Mouse (Mus musculus) lung, embryonic 16.5 days (tissue): ENCODE data around the gene Fasn. TPM values are rescaled to one million over a fixed set of nuclear protein-coding genes. Genes with fewer than 3 reads are reported as not detected.

Source experiments
- ATAC-seq: fragments of 200-750 bp; cut with Nextera tagmentation; 2 replicates; pipeline ENCODE4 v1.8.0; 2017; ENCODE audit warnings: low read depth, mild to moderate bottlenecking, moderate library complexity
- H3K27ac ChIP-seq: fragments of 300-500 bp; sonication (generic); 2 replicates; pipeline ENCODE4 v1.5.1; 2014; ENCODE audit warnings: mild to moderate bottlenecking, control low read depth, low read length
- H3K27me3 ChIP-seq: fragments of 300-500 bp; sonication (generic); 2 replicates; pipeline ENCODE4 v1.6.1; 2014; ENCODE audit warnings: low read depth, low read length, mixed read lengths; ENCODE audit not compliant: control insufficient read depth, insufficient read depth
- H3K36me3 ChIP-seq: fragments of 300-500 bp; sonication (generic); 2 replicates; pipeline ENCODE4 v1.6.1; 2014; ENCODE audit warnings: low read length; ENCODE audit not compliant: control insufficient read depth, insufficient read depth
- H3K4me1 ChIP-seq: fragments of 300-500 bp; sonication (generic); replicated peaks from 2 replicates; pipeline ENCODE4 v1.6.1; 2014; ENCODE audit warnings: low read length, mixed read lengths; ENCODE audit not compliant: control insufficient read depth, insufficient read depth
- H3K4me2 ChIP-seq: fragments of 300-500 bp; sonication (generic); 2 replicates; pipeline ENCODE4 v1.6.1; 2014; ENCODE audit warnings: low read depth, low read length, control low read depth
- H3K4me3 ChIP-seq: fragments of 300-500 bp; sonication (generic); 2 replicates; pipeline ENCODE4 v1.5.1; 2014; ENCODE audit warnings: mild to moderate bottlenecking, low read length, control low read depth
- H3K9ac ChIP-seq: fragments of 300-500 bp; sonication (generic); 2 replicates; pipeline ENCODE4 v1.6.1; 2014; ENCODE audit warnings: low read length, control low read depth
- H3K9me3 ChIP-seq: fragments of 300-500 bp; sonication (generic); 2 replicates; pipeline ENCODE4 v1.6.1; 2016; ENCODE audit warnings: low read length; ENCODE audit not compliant: control insufficient read depth
- WGBS: fragments of 180-500 bp; shearing (Covaris S2); extraction: QIAGEN DNeasy Blood & Tissue Kit; methylation state at CpG from one replicate; pipeline ENCODE4 v1.1.7; 2014; 5-methylcytosine and 5-hydroxymethylcytosine counted together
- polyA plus RNA-seq: library from polyadenylated mRNA; unstranded; fragments of >200 nt; fragmentation: Nextera tagmentation; extraction: Ambion mirVana; gene quantifications from 2 replicates; pipeline ENCODE4 v1.2.1, GENCODE M21; 2015

The Fasn gene
- polyA plus RNA-seq, 1 experiment from 2014 or later = 50.6 TPM

DNA sequence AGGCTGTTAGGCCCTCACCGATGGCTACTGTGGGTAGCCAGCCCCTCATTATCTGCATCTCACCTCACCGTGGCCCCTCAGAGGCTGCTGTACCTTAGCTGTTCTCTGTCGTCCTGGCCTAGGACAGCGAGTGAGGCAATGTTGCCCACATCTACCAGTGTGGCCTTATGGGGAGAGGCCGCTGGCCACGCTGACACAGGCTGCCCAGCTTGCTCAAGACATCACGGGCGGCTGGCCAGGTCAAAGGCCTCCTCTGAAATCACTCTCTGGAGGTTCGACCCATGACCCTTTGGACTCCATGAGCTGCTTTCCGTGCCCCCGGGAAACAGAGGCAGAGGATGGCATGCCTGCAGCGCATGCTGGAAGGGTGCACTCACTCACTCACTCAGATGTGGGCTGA is 6.3 kb upstream of the Fasn start:
- Histone ChIP-seq H3K27me3 (no peaks in the 10 kb centered on the region), H3K9ac (no peak overlapping the region), H3K27ac (no peak overlapping the region), H3K4me3 (no peak overlapping the region), H3K4me2 (no peak overlapping the region), H3K36me3 (no peaks in the 10 kb centered on the region), H3K9me3 (no peaks in the 10 kb centered on the region), H3K4me1 (peaks cover 4% of the 10 kb centered on the region; the same call in 1 of the 2 replicates)
- ATAC-seq = no peak
- WGBS = 81% methylated on average over 12 of the region's 12 CpGs

DNA sequence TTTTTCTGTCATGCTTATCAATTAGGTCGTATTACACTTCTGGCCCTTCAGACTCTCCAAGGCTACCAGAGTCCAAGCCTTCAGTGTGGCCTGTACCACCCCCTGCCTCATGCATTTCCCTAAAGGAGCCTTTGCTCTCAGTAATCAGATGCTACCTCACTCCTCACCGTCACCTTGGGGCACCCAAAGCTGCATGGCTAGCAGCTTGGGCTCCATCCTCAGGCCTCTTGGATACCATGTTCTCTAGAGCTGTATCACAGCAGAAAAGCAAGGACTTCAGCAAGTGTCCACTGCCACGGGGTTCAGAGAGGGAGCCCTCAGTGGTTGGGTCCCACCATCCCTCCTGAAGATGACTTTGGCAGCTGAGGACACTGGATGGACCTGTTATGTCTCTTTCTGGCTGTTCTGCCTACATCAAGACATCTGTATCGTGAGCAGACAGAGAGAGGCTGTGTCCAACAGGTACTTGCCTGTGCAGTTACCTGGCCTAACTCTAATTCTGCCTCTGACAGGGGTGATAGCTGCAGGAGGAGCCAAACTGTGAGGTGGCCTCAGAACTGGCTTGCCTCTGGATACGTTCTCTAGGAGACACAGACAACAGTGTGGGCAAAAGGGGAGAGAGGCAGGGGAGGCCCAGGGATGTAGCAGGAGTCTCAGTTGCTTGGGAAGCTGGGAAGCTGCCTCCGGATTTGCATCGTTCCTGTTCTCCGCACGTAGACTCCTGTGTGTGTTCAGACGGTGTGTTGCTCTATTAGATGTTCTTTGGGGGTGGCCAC is 5.6 kb upstream of the Fasn start:
- no peak overlapping the region for H3K4me2 ChIP-seq
- H3K9me3 ChIP-seq = no peaks in the 10 kb centered on the region
- peaks cover 10% of the 10 kb centered on the region for H3K4me1 ChIP-seq
- no peak overlapping the region for H3K27ac ChIP-seq
- H3K36me3 ChIP-seq = no peaks in the 10 kb centered on the region
- no peak overlapping the region for H3K9ac ChIP-seq
- no peak for ATAC-seq
- H3K27me3 ChIP-seq = no peaks in the 10 kb centered on the region
- H3K4me3 ChIP-seq = no peak overlapping the region
- WGBS = 83% methylated on average over 10 of the region's 10 CpGs

DNA sequence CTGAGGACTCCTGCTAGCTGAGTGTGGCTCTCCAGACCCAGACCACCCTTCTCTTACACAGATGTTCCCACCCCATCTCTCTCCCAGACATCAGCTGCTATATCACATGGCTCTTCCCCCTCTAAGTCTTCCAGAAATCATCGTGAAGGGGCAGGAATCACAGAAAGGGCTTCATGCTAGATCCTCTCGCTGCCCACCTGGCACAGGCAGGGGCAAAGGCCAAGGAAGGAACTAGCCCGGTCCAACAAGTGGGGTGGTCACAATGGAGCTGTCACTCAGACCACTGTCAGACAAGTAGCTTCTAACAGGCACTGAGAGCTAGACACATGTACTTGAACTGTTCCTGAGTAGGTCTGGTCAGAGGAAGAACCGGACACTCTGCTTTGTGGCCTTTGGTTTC is 4.1 kb upstream of the Fasn start:
- Histone ChIP-seq H3K9ac (no peak overlapping the region), H3K36me3 (no peaks in the 10 kb centered on the region), H3K4me3 (no peak overlapping the region), H3K27ac (no peak overlapping the region), H3K9me3 (no peaks in the 10 kb centered on the region), H3K4me1 (peaks cover 7% of the 10 kb centered on the region), H3K27me3 (no peaks in the 10 kb centered on the region), H3K4me2 (no peak overlapping the region)
- 81% methylated on average over 4 of the region's 4 CpGs for WGBS
- no peak for ATAC-seq

DNA sequence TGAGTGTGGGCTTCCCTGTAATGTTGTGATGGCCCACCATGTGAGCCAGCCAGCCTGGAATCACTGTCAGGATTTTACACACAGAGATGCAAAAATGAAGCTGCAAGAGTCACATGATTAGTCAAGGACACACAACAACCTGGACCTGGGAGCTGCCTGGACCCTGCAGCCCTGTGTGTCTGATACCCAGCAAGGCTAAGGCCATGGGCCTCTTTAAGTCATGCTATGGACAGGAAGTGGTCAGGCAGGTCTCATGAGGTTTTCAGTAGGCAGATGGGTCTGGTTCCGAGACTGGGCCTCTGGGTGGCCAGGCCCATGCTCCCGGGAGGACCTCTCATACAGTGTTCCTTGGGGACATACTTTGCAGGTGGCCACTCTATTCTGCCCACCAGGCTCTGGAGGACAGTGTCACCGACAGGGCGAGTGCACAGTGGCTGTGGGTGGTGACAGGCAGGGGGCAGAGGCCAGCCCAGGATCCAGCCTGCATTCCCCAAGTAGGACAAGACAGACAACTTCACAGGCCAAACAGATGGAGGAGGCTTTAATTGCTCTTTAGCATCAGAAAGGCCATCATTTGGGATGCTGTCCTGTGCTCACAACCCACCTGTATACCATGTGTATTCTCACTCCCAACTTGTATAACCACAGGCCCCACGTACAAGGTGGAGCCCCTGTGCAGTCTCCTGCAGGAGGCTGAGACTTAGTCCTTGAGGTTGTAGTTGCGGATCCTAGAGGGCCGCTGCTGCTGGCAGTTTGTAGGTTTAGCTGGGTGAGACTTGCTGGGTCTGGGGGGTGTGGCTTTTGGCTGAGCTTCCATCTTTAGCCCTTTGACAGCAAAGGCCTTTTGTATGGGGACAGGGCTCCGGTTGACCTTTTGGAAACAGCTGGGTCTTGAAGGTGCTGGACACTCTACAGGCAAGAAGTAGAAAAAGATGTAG is 1.9 kb upstream of the Fasn start:
- no peak overlapping the region for H3K4me3 ChIP-seq
- H3K9ac ChIP-seq = no peak overlapping the region
- no peak overlapping the region; the same call in 1 of the 2 replicates for H3K27ac ChIP-seq
- ATAC-seq = no peak
- 85% methylated on average over 8 of the region's 8 CpGs for WGBS
- H3K27me3 ChIP-seq = no peaks in the 10 kb centered on the region
- no peaks in the 10 kb centered on the region for H3K9me3 ChIP-seq
- no peak overlapping the region for H3K4me2 ChIP-seq
- peaks cover 25% of the 10 kb centered on the region for H3K4me1 ChIP-seq
- peaks cover 3% of the 10 kb centered on the region; the same call in 1 of the 2 replicates for H3K36me3 ChIP-seq

DNA sequence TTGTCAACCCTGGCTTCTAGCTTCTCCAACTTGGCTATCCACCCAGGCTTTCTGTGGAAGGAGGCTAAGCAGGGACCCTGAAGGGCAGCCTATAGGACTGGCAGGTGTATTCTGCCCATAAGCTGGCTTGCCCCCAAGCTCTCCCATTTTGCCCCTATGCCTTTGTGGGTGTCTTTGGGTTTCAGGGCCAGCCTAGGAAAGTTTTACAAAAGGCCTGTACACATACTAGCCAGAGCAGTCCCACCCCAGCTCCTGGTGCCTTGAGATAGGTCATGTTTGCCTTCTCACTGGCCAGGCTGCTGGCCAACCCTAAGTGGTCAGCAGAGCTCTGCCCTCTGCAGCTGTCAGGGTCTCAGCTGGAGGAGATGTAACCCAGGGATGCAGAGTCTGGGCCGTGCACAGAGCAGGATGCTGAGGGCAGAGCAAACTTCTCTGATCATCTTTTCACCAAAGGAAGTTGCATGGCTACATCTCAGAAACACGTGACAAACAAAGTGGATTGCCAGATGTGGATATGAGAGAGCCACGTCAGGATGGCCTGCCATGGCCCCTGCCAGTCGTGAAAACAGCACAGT is 1.0 kb upstream of the Fasn start:
- no peak for ATAC-seq
- WGBS = 35% methylated on average over 4 of the region's 4 CpGs
- H3K9me3 ChIP-seq = no peaks in the 10 kb centered on the region
- H3K27ac ChIP-seq = peak overlapping the region; percentile 96
- peak overlapping the region; percentile 91 for H3K9ac ChIP-seq
- peak overlapping the region; percentile 82 for H3K4me3 ChIP-seq
- peak overlapping the region; percentile 78 for H3K4me2 ChIP-seq
- peaks cover 27% of the 10 kb centered on the region for H3K4me1 ChIP-seq
- H3K36me3 ChIP-seq = peaks cover 4% of the 10 kb centered on the region
- H3K27me3 ChIP-seq = no peaks in the 10 kb centered on the region

DNA sequence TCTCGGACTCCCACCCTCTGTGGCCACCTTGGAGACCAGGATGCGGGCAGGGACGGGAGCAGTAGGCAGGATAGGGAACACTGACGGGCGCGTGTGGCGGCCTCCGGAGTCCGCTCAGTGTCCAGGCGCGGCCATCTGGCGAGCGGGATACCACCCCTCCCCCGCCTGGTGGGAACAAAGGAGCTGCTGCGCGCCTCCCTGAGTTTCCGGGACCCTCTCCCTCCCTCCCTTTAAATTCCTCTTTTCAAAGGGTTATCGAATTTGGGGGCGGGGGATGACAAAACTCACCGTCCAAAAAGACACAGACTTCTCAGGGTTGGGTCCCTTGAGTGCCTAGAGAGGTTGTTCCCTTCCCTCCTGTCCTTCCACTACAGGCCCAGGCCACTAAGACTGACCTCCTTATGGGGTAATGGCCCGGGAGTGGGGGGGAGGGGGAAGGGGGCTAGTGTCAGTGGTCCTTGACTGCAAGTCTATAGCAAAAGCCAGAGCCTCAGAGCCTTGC is 491 bp upstream of the Fasn start:
- Histone ChIP-seq H3K27ac (peak overlapping the region; percentile 96), H3K36me3 (peaks cover 9% of the 10 kb centered on the region), H3K9ac (peak overlapping the region; percentile 91), H3K27me3 (no peaks in the 10 kb centered on the region), H3K4me2 (peak overlapping the region; percentile 78), H3K4me3 (peak overlapping the region; percentile 82), H3K4me1 (peaks cover 27% of the 10 kb centered on the region), H3K9me3 (no peaks in the 10 kb centered on the region)
- under 1% methylated on average over 21 of the region's 21 CpGs for WGBS
- ATAC-seq = peak; percentile 4

DNA sequence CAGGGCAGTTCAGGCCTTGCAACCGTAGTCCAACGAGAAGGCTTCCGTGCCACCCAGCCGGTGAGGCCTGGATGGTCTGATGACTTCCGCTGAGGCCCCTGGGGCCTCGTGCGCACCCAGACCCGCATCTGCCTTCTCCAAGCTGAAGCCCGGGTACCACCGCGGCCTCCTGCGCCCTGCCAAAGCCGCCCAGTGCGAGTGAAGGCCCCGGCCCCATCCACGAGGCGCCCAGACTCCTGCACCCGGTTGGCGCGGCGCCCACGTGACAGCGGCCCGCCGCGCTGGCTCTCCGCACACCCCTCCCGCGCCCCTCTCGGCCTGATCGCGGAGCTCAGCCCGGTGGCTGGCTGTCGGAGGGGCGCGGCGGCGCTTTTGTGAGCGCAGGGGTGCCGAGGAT is 798 bp downstream of the Fasn start:
- H3K27me3 ChIP-seq = no peaks in the 10 kb centered on the region
- H3K27ac ChIP-seq = peak overlapping the region; percentile 94
- peak overlapping the region; percentile 82 for H3K4me3 ChIP-seq
- no peaks in the 10 kb centered on the region for H3K9me3 ChIP-seq
- H3K36me3 ChIP-seq = peaks cover 21% of the 10 kb centered on the region
- WGBS = under 1% methylated on average over 40 of the region's 40 CpGs
- peak overlapping the region; percentile 91 for H3K9ac ChIP-seq
- peak overlapping the region; percentile 78 for H3K4me2 ChIP-seq
- H3K4me1 ChIP-seq = peaks cover 27% of the 10 kb centered on the region
- peak; percentile 43 for ATAC-seq

DNA sequence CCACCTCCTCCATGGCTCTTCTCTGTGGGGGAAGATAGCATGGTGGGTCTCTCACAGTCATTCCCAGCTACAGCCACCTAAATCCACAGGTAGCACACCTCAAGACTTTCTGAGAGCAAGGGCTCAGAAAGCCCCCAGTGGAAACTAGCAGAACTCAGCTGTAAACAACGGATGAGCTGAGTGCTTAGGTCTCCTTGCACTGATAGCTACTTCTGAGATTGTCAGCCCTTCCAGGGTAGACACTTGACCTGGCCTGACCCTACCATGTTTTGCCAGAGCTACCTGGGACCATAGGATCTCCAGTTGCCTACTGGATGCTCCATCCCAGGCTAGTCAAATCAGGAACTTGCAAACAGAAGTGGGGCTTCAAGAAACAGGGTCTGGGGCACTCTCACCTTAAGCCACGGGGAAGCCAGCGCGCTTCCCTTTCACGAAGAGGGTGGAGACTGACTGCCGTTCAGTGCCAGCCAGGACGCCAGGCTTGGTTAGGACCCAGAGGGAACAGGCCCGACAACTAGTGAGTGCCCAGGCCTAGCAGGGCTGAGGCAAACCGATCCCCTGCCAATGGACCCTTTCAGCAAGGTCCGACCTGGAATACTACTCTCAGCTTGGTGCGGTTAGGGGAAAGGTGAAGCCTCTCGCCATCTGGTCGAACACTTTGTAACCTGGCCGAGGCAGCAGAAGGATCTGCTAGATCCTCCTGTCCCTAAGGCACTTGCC is 1.4 kb downstream of the Fasn start:
- Histone ChIP-seq H3K27ac (peak overlapping the region; percentile 94), H3K4me1 (peaks cover 27% of the 10 kb centered on the region), H3K4me2 (peak overlapping the region; percentile 78), H3K36me3 (peaks cover 27% of the 10 kb centered on the region), H3K9ac (peak overlapping the region; percentile 91), H3K4me3 (peak overlapping the region; percentile 82), H3K9me3 (no peaks in the 10 kb centered on the region), H3K27me3 (no peaks in the 10 kb centered on the region)
- WGBS = under 1% methylated on average over 14 of the region's 14 CpGs
- ATAC-seq = no peak
